Mouse (Mus musculus) ES-CJ7 (cell line): ENCODE measurements around the gene Vipas39.
"Not testable (repeated sequence)": the region's sequence is repeated elsewhere in the genome, so short reads cannot be mapped to it uniquely, and the experiment has no call there.

ENCODE experiments used
- DNase-seq: peaks from one replicate; pipeline ENCODE4 v3.0.0; 2011; ENCODE audit warnings: low read depth, low spot score

Gene Vipas39

DNA sequence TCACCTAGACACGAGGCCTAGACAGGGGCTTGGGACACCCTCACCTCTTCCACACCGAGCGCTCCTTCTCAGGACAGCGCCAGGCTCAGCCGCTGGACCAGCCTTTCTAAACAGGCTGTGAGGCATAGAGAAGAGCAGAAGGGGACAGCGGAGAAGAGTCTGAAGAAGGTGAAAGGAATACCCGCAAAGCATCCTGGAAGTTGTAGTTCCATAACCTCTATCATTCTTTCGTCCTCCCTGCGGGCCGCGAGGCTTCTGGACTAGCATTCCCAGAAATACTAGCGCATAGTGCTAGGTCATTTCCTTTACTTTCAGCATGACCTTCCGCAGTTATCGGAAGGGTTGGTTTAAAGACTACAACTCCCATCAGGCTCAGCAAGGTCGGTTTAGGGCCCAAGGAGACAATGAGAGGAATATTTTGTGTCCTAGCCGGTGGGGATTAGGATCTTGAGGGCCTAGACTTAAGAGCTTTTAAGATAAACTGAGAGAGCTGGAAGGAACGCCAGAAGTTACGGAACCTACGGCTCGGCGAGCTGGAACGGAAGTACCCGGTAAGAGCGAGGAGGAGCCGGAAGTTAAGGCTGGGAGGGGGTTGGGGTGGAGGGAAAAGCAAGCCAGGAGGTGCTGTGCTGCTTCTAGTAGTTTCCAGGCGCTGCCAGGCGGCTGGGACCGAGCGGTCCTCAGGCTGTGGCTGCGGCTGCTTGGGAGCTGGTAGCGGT lies at the start of gene Vipas39, which contains the start of gene Ahsa1:
Gene Vipas39, minus strand, starts transcription at position 149 of the 719 bp plus-strand sequence.
Gene Ahsa1, plus strand, starts transcription at position 372 of the 719 bp plus-strand sequence.
- DNase-seq: peak; percentile 97

DNA sequence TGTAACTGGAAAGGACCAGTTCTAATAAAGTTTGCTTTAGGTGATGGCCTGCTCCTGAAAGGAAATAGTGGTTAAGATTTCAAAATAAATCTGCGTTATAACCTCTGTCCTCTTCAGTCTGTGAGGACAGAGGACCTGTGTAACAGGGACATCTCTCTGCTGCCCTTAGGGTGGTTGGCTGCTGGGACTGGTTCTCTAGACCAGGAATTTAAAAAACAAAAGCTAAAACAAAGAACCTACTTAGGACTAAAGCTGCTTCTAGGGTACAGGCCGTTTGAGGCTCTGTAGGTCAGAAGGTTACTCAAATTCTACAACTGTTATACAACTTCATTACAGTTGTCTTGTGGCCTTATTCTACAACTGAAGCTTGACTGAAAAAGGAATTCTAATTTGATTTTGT lies 47.0 kb upstream of the Vipas39 start:
- peak; percentile 63 for DNase-seq

- DNase-seq: not testable (repeated sequence)
Observed at GRCm38 (mm10) chr12:87306584-87306844, 40.5 kb upstream of the Vipas39 start.

GRCm38 (mm10) chr12:87305767-87306583 lies 39.9 kb upstream of the Vipas39 start:
- no peak for DNase-seq

DNA sequence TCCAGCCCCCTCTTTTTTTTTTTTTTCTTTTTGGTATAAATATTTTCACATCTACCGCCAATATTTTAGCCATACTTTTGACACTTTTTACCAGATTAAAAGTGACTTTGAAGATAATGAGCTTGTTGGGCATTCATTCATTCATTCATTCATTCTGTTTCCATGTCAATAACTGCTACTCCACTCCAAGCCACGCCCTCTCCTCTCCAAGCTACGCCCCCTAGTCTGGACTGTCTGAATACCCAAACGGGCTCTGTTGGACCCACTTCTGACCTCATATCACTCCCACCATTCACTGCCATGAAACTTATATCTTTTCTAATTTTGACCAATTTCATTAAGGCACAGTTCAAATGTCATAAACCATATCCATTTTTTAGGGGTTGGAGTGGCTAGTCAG lies 35.1 kb upstream of the Vipas39 start:
- no peak for DNase-seq

DNA sequence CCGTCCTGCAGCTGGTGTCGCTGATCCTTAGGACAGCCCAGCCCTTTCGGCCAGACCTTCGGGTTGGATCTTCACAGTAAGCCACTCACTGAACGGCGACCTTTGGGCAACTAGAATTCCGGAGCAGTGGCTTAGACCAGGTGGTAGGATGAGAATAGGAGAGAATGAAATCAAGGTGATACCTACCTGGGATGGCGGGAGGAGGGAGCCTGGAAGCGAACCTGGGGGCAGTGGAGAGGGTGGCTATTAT lies 34.3 kb upstream of the Vipas39 start:
- no peak for DNase-seq

DNA sequence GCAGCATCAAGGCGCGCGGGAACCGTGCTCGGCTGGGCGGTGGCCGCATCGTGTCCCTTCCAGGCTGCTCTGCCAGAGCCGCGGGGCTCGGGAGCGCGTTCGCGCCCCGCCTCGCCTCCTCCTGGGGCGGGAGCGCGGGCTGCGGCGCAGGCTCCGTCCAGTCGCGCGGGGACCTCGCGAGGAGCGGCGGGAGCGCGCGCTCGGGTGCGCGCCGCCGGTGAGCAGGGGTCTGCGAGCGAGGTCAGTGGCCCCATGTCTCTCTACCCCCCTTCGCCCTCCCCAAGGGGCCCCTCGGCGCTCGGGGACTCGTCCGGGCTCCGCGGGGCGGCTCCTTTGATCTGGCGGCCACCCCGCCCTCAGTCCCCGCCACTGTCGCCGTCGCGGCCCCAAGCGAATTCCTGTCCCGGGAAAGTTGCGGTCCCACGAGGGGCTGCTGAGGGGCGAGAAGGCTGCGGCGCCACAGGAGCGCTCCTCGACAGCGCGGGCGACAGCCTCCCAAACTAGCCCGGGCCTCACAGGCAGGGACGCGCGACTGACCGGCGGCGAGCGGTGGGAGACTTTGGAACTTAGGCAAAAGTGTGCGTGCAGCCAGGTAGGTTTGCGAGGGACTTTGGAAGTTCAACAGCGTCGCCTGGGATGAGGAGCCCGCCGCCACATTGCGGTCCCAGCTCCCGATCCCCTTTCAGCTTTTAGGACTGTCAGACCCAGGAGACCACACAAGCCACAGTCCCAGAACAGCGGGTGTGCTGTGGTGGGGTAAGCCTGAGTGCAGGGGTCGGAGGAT lies 33.8 kb upstream of the Vipas39 start, which contains the start of gene Ism2:
Gene Ism2, minus strand, starts transcription at position 49 of the 784 bp plus-strand sequence.
- no peak for DNase-seq

- DNase-seq: no peak
Observed at GRCm38 (mm10) chr12:87299037-87299656, 33.1 kb upstream of the Vipas39 start.

DNA sequence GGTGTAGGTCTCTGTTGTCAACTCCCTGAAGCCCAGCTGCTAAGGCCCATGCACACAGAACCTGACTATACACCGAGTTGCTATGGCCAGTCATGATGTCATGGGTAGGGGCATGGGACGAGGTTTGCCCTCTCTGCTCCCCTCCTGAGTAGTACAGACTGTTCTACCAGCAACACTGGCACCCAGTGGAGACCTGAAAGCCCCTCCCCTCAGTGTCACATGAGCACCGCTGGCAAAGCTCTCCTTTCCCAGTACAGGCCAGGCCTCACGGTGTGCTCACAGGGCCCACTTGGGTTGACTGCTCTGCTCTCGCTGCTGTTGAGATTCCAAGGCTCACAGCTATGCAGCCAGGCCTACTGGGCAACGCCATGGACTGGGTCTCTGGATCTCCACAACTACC lies 27.9 kb upstream of the Vipas39 start:
- no peak for DNase-seq

DNA sequence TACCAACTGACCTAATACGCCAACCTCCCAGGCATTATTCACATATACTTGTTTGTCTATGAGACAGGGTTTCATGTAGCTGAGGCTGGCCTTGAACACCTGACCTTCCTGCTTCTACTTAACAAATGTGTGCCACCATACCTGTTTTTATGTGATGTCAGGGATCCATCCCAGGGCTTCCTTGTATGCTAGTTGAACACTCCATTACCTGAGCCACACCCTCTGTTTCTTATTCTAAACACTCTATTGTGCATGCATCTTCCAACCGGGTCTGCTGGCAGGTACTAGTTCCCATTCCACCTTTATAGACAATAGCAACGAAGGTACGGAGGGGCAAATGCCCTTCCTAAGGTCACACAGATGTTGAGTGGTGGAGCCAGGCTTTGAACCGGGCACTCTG lies 23.0 kb upstream of the Vipas39 start:
- DNase-seq: peak; percentile 88

DNA sequence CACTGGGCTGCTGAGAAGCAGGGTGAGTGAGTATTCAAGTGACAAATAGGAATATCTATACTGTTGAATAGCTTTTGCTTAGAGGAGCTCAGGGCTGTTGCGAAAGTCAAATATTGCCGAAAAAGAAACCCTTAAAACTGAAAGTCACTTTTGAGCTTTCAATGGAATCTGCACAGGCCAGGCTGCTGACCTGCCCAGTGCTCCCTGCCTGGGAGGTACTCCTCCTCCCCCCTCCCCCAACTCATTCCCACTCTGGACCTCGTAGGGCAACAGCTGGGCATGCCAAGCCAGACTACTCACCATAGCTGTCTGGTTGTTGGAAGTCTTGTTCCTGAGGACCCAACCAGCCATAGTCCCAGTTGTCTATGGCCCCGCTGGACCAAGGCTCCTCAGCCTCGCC lies 18.7 kb upstream of the Vipas39 start:
- DNase-seq: no peak

DNA sequence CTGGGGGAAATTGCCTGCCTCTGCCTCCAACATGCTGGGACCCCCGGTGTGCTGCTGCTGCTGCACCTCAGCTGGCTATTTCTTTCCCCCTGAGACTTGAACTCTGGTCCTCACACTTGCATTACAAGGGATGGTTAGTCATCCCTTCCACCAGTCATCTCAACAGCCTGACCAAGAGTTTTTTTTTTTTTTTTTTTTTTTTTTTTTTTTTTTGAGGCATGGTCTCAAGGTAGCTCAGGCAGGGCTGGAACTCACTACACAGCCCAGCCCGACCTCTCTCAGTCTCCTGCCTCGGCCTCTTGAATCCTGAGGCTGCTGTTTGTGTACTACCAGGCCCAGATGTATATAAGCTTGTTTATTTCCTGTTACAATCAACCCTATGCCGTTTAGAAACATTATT lies 18.2 kb upstream of the Vipas39 start:
- DNase-seq: no peak

DNA sequence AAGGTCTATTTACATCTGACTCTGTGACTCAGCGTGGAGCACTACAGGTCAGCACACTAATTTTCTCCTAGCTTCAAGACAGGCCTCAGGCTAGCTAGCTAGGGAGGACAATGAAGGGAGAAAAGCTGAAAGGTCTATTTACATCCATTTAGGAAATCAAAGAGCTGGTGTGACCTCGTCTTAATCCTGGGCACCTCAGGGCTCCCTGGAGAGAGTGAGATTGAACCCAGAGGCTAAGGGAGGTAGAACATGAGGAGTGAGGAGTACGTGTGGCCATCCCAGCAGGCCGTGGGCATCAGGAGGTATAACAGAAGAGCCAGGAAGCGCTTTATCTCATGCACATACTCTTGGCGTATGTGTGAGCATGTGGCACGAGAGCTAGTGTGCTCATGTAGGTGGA lies 17.6 kb upstream of the Vipas39 start:
- no peak for DNase-seq

DNA sequence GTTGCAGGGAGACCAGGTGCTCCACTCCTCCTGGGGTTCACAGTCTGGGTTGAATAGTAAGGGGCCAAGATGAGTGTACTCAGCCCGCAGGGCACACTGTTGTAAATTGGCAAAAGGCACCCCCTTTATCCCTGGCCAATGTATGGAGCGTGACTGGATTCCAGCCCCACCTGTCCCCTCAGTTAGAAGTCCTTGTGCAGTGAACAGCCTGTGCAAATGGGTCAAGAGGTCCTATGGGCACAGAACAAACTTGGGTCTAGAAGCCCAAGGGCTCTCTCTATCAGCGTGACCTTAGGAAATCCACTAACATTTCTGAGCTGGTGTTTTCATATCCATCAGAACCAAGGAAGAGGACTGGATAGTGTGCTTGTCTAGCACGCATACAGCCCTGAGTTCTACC lies 16.7 kb upstream of the Vipas39 start:
- DNase-seq: no peak

DNA sequence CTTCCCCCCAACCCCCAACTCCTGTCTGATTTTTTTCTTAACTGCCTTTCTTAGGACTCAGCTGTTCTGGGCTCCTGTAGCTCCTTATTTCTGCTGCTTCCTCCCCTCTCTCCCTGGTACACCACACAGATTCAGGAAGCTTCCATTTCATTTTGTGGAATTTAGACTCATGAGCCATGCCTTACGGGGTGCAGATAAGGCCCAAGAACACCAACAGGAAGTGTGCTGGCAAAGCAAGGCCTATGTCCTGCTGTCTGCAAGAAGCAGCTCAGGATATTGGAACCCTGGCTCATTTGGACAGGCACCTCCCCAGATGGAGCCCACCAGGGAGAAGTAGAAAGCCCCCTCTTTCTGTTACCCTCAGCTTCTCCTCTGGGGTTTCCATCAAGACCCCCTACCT lies 15.7 kb upstream of the Vipas39 start:
- no peak for DNase-seq

GRCm38 (mm10) chr12:87279879-87280278 lies 13.8 kb upstream of the Vipas39 start:
- DNase-seq: peak; percentile 78

DNA sequence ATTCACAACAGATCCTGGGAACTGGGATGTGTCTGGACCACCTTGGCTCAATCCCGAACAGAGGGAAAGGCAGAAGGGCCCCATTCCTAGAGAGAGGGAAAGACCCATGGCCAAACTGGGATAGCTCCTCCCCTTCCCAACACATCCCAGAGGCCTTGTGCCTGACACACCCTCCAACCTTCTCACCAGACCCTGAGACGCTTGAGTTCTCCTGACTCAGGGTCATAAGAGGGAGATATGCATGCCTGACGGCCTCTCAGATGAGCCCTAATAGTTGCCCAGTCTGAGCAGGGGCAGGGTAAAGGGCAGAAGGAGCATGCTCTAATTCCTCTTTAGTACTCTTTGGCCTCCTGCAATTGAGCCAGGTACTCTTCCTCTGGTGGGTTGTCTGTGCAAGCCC lies 13.3 kb upstream of the Vipas39 start:
- peak; percentile 64 for DNase-seq

DNA sequence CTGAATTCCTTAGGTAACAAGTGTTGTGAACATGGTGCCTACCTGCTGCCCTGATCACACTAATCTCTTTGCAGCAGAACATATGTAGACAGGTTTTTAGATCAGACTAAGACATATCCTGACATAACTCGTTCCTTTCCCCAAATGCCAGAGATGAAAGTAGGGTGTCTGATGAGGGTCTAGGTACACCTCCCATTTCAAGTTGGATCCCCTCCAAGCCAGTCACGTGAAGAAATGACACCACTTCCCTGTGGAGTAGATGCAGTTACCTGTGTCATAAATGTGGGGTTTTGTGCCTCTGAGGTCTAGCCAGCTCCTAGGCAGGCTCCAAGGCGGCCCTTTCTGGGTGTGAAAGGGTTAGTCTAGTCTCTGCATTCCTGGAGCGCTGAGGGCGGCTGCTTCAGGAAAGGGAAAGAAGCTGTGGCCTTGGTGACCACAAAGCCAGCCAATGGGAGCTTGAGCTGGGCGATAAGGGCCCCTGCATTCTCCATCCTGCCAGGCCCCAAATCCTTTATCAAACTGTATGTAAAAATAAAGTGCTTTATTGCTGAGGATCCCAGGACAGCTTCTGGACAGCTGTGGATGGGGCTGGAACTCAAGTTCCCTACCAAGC lies 12.2 kb upstream of the Vipas39 start:
- no peak for DNase-seq

DNA sequence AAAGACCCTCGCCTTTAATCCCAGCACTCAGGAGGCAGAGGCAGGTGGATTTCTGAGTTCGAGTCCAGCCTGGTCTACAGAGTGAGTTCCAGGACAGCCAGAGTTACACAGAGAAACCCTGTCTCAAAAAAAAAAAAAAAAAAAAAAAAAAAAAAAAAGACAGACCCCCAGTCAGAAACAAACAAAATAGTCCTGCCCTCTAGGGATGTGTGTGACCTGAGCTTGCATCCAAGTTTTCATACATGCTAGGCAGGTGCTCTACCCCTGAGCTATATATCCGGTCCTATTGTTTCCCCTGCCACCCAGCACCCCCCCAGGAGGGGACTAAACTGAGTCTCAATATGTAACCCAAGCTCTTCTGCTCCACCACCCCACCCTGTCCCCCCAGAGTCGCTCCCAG lies 11.2 kb upstream of the Vipas39 start:
- not testable (repeated sequence) for DNase-seq

- no peak for DNase-seq
Observed at GRCm38 (mm10) chr12:87274853-87275831, 9.1 kb upstream of the Vipas39 start.

- peak; percentile 72 for DNase-seq
Observed at GRCm38 (mm10) chr12:87267682-87268081, 1.6 kb upstream of the Vipas39 start.
